Mouse (Mus musculus): ENCODE measurements around the gene Tmem51. TPM values are rescaled to one million over a fixed set of nuclear protein-coding genes. Genes with fewer than 3 reads are reported as not detected.

The Tmem51 gene
- polyA plus RNA-seq, 1 experiment from 2014 or later, result 21.0 TPM

DNA sequence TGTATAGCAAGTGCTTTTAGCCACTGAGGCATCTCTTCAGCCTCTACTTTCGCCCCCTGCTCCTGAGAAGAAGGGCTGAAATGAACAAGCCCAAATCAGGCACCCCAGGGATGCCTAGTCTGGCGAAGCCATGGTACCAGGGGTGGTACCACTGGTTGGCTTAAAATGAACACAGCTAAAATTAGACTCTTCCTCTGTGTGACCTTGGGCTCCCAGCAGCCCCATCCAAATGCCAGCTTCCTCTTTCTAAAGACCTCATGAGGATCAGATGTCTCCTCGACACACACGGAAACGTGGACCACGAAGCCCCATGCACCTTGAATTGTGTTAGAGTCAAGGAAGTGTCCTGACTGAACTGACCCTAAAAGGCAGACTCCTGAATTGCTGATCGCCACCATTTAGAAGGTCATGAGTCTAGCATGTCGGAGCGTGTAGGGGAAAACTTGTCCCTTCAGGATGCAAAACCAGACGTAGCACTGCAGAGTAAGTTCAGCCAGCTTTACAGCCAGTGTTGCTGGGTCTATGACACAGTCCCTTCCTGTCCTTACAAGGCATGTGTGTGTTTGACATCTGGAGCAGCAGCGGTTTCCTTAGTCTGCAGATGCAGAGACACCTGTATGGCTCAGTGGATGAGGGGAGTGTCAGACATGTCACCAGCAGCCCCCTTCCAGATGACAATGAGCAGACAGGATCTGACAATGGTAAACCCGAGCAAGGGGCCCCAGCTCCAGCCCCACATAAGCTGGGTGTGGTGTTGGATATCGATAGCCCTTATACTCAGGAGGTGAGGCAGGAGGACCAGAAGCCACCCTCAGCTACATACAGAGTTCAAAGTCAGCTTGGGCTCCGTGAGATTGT lies 4.2 kb downstream of the Tmem51 start:
- no peak overlapping the region for H3K4me3 ChIP-seq
- DNase-seq (ENCODE audit: low spot score), result no peak
- H3K27ac ChIP-seq, result peak overlapping the region; percentile 49; the same call in 1 of the 2 replicates
- peaks cover 3% of the 10 kb centered on the region; the same call in 1 of the 2 replicates for H3K27me3 ChIP-seq (ENCODE audit: insufficient read depth, poor library complexity, severe bottlenecking)
- H3K36me3 ChIP-seq, result no peaks in the 10 kb centered on the region
- H3K4me1 ChIP-seq, result peaks cover 79% of the 10 kb centered on the region
- no peaks in the 10 kb centered on the region for H3K9me3 ChIP-seq
- WGBS, result 63% methylated on average over 14 of the region's 14 CpGs

DNA sequence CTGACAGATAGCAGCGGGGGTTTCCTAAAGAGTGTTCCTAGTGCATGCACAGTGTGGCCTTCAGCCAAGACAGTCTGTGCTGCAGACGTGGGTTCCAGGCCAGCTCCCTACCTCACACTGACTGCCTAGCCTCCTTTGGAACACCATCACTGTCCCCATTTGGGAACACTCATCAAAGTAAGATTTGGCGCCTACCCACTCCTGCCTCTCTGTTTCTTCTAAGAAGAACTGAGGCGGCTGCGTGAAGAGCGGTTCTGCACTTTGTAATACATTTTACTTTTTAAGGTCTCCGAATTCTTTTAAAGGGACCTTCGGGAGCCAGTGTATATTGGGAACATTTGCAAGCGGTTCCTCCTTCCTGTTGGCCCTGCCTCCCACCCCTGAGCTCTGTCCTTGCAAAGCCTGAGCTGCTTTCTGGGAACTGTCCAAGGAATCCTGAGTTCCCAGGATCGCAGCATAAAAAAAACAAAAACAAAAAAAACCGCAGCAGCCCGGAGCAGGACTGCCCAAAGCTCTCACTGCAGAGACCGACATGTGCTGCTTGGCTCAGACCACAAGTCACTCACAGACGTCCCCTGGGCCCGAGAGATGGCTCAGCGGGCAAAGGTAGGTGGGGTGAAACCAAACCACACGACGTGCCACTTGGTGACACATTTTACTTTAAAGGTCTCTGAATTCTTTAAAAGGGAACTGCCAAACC lies 6.4 kb downstream of the Tmem51 start:
- H3K27ac ChIP-seq, result 0 out of 2 replicates have a peak overlapping the region, but pooled peaks have one; percentile 18
- H3K4me3 ChIP-seq, result no peak overlapping the region
- H3K4me1 ChIP-seq, result peaks cover 70% of the 10 kb centered on the region
- H3K27me3 ChIP-seq (ENCODE audit: insufficient read depth, poor library complexity, severe bottlenecking), result no peaks in the 10 kb centered on the region
- H3K9me3 ChIP-seq, result no peaks in the 10 kb centered on the region
- DNase-seq (ENCODE audit: low spot score), result no peak
- WGBS, result 31% methylated on average over 18 of the region's 18 CpGs
- H3K36me3 ChIP-seq, result no peaks in the 10 kb centered on the region

DNA sequence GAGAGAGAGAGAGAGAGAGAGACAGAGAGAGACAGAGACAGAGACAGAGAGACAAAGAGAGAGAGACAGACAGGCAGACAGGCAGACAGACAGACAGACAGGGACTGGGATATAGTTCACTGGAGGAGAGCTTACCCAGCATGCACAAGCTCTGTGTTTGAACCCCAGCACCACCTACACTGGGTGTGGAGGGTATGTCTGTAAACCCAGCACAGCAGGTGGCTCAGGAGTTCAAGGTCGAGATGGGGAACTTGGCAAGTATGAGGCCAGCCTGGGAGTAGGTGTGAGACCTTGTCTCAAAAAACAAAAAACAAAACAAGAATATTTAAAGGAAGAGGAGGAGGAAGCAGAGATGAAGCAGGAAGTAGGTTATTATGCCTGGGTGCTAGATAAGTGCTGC lies 7.2 kb downstream of the Tmem51 start:
- Histone ChIP-seq H3K27ac (no peak overlapping the region), H3K9me3 (no peaks in the 10 kb centered on the region), H3K4me1 (peaks cover 67% of the 10 kb centered on the region), H3K36me3 (no peaks in the 10 kb centered on the region), H3K4me3 (no peak overlapping the region), H3K27me3 (ENCODE audit: insufficient read depth, poor library complexity, severe bottlenecking) (no peaks in the 10 kb centered on the region)
- 26% methylated on average over 1 of the region's 1 CpGs for WGBS
- DNase-seq (ENCODE audit: low spot score), result no peak

DNA sequence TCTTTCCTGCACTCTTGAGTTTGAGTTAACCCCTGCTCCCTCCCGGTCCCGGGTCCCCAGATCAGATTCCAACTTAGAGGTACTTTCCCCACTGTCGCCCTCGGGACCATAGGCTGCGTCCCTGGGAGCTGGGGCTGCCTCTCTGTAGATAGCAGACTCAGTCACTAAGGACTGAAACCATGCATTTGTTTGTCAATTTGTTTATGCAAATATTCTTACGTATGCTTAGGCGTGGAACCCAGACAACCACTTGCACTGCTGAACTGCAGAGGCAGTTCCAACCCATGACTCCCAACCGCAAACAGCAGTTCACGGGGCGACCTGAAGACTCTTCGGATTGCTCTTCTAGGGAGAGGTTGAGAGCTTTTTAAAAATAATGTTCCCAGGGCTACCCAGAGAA lies 8.2 kb downstream of the Tmem51 start:
- 71% methylated on average over 11 of the region's 11 CpGs for WGBS

DNA sequence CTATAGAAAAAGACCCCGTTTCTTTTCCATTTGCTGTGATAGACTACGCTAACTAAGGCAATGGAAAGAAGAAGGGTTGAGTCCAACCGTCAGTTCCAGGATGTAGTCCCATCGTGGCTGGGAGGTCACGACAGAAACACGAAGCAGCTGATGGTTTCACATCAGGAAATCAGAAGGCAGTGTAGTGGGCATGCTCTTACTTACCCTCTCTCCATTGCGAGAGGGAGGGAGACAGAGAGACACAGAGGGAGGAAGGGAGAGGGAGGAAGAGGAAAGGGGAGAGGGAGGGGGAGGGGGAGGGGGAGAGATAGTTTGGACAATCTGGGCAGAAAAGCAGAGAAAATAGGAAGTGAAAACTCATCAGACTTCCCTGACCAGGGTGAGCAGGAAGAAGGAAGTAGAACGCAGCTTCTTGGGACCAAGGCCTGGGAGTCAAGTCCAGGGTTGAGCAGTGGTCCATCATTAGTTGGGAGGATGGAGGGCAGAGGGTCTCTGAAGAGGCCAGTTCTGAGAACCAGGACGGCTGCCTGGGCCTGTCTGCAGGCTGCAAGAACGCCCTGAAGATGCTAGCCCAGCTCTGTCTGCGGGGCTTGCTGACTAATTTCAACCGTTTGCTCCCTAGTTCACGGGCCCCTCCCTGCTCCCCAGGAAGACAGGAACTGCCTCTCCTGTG lies 9.9 kb downstream of the Tmem51 start:
- H3K27me3 ChIP-seq (ENCODE audit: insufficient read depth, poor library complexity, severe bottlenecking), result no peaks in the 10 kb centered on the region
- no peak overlapping the region for H3K4me3 ChIP-seq
- peaks cover 63% of the 10 kb centered on the region for H3K4me1 ChIP-seq
- no peak for DNase-seq (ENCODE audit: low spot score)
- H3K27ac ChIP-seq, result no peak overlapping the region
- H3K9me3 ChIP-seq, result no peaks in the 10 kb centered on the region
- no peaks in the 10 kb centered on the region for H3K36me3 ChIP-seq
- 46% methylated on average over 12 of the region's 13 CpGs for WGBS

More for the DNA sequence above, 8.2 kb downstream of the Tmem51 start:
- H3K36me3 ChIP-seq, result no peaks in the 10 kb centered on the region
- DNase-seq (ENCODE audit: low spot score), result no peak
- H3K27ac ChIP-seq, result 0 out of 2 replicates have a peak overlapping the region, but pooled peaks have one; percentile 22
- no peak overlapping the region for H3K4me3 ChIP-seq
- H3K4me1 ChIP-seq, result peaks cover 67% of the 10 kb centered on the region
- H3K9me3 ChIP-seq, result no peaks in the 10 kb centered on the region
- no peaks in the 10 kb centered on the region for H3K27me3 ChIP-seq (ENCODE audit: insufficient read depth, poor library complexity, severe bottlenecking)

DNA sequence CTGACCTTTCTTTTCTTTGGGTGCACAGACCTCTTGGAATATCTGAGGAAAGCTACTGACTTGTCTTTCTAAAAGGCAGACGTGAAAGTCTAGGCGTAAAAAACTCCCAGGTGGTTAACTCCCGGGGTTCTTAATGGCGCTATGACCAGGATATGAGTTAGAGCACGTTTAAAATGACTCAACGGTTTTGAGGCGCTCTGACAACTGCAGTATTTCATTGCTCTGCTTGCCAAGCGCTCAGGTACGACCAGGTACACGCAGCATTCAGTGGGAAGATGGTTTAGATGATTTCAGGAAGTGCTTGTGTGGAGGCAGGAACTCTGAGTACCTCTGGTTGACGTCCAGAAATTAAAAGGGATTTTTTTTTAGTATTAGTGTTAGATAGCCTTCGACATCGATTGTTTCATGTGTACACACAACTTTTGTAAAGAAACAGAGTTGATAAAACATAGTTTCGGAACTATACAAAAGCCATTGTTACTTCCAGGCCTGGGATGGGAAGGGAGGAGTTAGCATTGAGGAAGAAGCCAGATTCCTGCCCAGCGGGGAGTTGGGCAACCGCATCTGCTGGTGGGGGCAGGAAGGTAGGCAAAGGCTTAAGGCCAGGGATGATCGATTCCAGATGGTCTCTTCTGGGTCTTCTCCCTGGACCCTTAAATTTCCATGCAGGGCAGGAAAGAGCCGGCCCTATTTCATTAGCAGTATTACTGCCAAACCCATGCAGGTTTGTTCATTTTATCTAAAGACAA lies 12.7 kb downstream of the Tmem51 start:
- H3K4me3 ChIP-seq, result no peak overlapping the region

DNA sequence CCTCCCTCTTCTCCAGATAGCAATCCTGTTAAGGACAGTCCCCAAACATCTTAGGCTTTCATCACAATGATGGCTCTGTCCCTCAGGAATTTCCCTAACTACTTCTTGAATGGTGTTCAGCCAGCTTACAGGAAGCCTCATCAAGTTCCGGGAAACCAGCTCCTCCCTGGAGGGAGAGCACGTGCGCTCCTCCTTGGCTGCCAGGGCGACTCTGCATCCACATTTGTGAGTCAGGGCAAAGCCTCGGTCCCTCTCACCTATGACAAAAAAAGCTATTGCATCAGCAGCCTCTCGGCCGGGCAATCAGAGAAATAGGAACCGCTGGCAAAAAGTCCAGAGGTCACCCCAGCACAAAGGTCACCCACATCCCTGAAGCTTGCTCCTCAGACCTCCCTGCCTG lies 13.3 kb downstream of the Tmem51 start:
- H3K36me3 ChIP-seq, result no peaks in the 10 kb centered on the region
- no peak for DNase-seq (ENCODE audit: low spot score)
- no peaks in the 10 kb centered on the region for H3K9me3 ChIP-seq
- H3K27me3 ChIP-seq (ENCODE audit: insufficient read depth, poor library complexity, severe bottlenecking), result no peaks in the 10 kb centered on the region
- peak overlapping the region; percentile 64; the same call in 1 of the 2 replicates for H3K27ac ChIP-seq
- peaks cover 54% of the 10 kb centered on the region for H3K4me1 ChIP-seq
- H3K4me3 ChIP-seq, result no peak overlapping the region
- WGBS, result 15% methylated on average over 8 of the region's 8 CpGs

More for the DNA sequence above, 12.7 kb downstream of the Tmem51 start:
- Histone ChIP-seq H3K27ac (0 out of 2 replicates have a peak overlapping the region, but pooled peaks have one; percentile 64), H3K36me3 (no peaks in the 10 kb centered on the region), H3K27me3 (ENCODE audit: insufficient read depth, poor library complexity, severe bottlenecking) (no peaks in the 10 kb centered on the region), H3K9me3 (no peaks in the 10 kb centered on the region), H3K4me1 (peaks cover 50% of the 10 kb centered on the region)
- no peak for DNase-seq (ENCODE audit: low spot score)
- 18% methylated on average over 18 of the region's 18 CpGs for WGBS

DNA sequence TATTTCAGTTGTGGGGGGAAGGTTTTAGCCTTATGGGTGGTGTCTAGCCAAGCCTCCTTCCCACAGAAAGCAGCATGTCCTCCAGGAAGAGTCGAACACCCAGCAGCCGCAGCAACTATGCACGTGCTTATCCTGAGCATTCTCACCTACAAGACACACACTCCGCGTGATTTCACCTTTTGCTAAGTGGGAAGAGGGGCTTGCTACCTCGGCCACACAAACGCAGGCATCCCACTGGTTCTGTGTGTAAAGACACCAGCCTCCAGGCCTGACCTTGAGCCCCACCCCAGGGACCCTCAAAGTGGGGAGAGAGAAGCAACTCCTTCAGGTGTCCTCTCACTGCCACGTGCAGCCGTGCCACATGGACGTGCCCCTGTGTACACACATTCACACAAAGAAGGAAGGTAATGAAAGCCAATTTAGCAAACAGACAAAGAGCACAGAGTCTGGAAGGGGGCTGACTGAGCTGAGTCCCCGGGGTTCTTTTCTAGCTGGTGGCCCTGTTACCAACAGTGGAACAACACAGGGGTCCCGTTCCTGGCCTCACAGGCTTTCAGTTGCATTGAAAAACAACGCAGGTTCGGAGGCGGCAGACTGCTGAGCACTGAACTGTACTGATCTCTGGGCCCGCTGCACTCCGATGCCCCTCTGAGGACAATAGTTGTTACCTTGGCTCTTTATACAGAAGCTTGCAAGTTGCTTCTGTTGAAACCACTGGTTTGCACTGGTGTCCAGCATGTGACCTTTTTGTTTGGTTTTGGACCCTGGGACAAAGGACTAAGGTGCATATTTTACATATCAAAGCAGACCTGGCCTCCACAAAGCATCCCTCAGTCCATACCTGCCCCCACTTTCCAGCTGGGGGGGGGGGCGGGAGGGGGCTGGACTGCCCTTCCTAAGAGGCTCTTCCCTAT lies 14.9 kb downstream of the Tmem51 start:
- peak overlapping the region; percentile 13; the same call in 1 of the 2 replicates for H3K27ac ChIP-seq
- DNase-seq (ENCODE audit: low spot score), result no peak
- WGBS, result 44% methylated on average over 18 of the region's 18 CpGs

DNA sequence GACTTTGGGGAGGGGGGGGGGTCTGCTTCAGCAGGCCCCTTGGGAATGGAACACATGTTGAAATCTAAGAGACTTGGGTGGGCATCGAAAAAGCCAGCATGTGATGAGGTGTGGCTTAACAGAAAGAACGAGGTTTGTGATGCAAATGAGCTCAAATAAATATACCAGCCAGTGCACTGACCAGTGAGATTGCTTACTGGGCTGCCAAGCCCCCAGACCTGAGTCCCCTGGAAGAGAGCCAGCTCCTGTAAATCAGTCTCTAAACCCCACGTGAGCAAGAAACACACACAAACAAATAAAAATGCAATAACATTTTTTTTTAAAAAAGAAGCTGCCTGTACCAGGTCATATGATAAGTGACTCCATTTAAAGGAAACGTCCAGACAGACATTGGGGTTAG lies 17.5 kb downstream of the Tmem51 start:
- no peak overlapping the region for H3K4me3 ChIP-seq
- H3K36me3 ChIP-seq, result no peaks in the 10 kb centered on the region
- H3K4me1 ChIP-seq, result peaks cover 52% of the 10 kb centered on the region
- DNase-seq (ENCODE audit: low spot score), result no peak
- no peaks in the 10 kb centered on the region for H3K9me3 ChIP-seq
- 70% methylated on average over 4 of the region's 4 CpGs for WGBS
- no peaks in the 10 kb centered on the region for H3K27me3 ChIP-seq (ENCODE audit: insufficient read depth, poor library complexity, severe bottlenecking)
- 0 out of 2 replicates have a peak overlapping the region, but pooled peaks have one; percentile 47 for H3K27ac ChIP-seq

More for the DNA sequence above, 14.9 kb downstream of the Tmem51 start:
- Histone ChIP-seq H3K4me1 (peaks cover 49% of the 10 kb centered on the region), H3K4me3 (no peak overlapping the region), H3K27me3 (ENCODE audit: insufficient read depth, poor library complexity, severe bottlenecking) (no peaks in the 10 kb centered on the region), H3K9me3 (no peaks in the 10 kb centered on the region), H3K36me3 (no peaks in the 10 kb centered on the region)

DNA sequence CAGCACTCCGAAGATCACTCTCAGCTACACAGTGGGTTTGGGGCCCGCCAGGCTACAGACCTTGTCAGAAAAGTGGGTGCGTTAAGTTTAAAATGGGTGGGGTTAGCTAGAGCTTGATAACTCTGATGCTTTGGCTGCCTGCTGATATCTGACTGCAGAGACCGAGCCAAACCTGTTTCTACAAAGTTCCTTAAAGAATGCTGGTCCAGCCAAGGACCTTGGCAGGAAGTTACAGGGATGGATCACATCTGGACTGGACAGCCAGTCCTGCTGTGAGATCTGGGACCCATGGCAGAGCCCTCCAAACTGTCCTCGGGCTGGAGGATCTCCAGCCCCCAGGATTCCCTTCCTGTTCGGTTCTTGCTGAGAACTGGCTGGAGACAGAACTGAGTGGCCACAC lies 18.3 kb downstream of the Tmem51 start:
- H3K4me3 ChIP-seq, result no peak overlapping the region
- 50% methylated on average over 6 of the region's 6 CpGs for WGBS
- H3K36me3 ChIP-seq, result no peaks in the 10 kb centered on the region
- no peak for DNase-seq (ENCODE audit: low spot score)
- peak overlapping the region; percentile 47; the same call in 1 of the 2 replicates for H3K27ac ChIP-seq
- H3K27me3 ChIP-seq (ENCODE audit: insufficient read depth, poor library complexity, severe bottlenecking), result no peaks in the 10 kb centered on the region
- peaks cover 52% of the 10 kb centered on the region for H3K4me1 ChIP-seq
- no peaks in the 10 kb centered on the region for H3K9me3 ChIP-seq

DNA sequence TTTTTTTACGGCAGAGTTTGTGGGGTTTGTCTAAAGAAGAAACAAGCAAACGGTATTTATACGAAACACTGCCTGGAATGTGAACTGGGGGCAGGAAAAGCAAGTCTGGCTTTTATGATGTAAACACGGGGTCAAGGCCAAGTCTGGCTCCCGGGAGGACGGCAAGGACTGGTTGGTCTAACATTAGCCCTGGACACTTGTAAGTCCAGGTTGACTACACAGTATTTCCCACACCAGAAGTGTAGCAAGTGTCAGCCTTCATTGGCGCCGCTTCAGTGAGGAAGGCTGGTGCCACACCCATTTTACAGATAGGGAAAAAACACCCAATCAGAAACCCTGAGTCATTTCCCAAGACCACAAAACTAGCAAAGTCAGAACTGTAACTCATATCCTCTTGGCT lies 18.8 kb downstream of the Tmem51 start:
- no peaks in the 10 kb centered on the region for H3K36me3 ChIP-seq
- H3K27me3 ChIP-seq (ENCODE audit: insufficient read depth, poor library complexity, severe bottlenecking), result no peaks in the 10 kb centered on the region
- DNase-seq (ENCODE audit: low spot score), result no peak
- no peak overlapping the region for H3K27ac ChIP-seq
- H3K4me1 ChIP-seq, result peaks cover 52% of the 10 kb centered on the region
- WGBS, result 67% methylated on average over 8 of the region's 8 CpGs
- H3K9me3 ChIP-seq, result no peaks in the 10 kb centered on the region
- no peak overlapping the region for H3K4me3 ChIP-seq

All from heart, embryonic 10.5 days (tissue).